Mouse (Mus musculus): Measurements from ENCODE around the gene Myo1c. TPM values are rescaled to one million over a fixed set of nuclear protein-coding genes. Genes with fewer than 3 reads are reported as not detected.

The Myo1c gene
- polyA plus RNA-seq, 1 experiment from 2014 or later: 7.6 TPM

GRCm38 (mm10) chr11:75658996-75659750, 8.9 kb downstream of the Myo1c start:
- H3K36me3 ChIP-seq: peaks cover 14% of the 10 kb centered on the region; the same call in 1 of the 2 replicates
- H3K27me3 ChIP-seq: peaks cover 32% of the 10 kb centered on the region
- peaks cover 22% of the 10 kb centered on the region for H3K4me1 ChIP-seq (replicated peaks)
- WGBS: 85% methylated on average over 14 of the region's 14 CpGs
- H3K9ac ChIP-seq (replicated peaks): no peak overlapping the region
- H3K4me2 ChIP-seq (replicated peaks): no peak overlapping the region
- H3K27ac ChIP-seq: no peak overlapping the region
- H3K4me3 ChIP-seq (replicated peaks): no peak overlapping the region
- no peak for ATAC-seq
- no peaks in the 10 kb centered on the region for H3K9me3 ChIP-seq

GRCm38 (mm10) chr11:75660081-75660590, 9.8 kb downstream of the Myo1c start:
- H3K9me3 ChIP-seq: no peaks in the 10 kb centered on the region
- H3K9ac ChIP-seq (replicated peaks): no peak overlapping the region
- peaks cover 14% of the 10 kb centered on the region; the same call in 1 of the 2 replicates for H3K36me3 ChIP-seq
- H3K4me2 ChIP-seq (replicated peaks): no peak overlapping the region
- ATAC-seq: no peak
- no peak overlapping the region for H3K4me3 ChIP-seq (replicated peaks)
- H3K27ac ChIP-seq: no peak overlapping the region
- peaks cover 22% of the 10 kb centered on the region for H3K27me3 ChIP-seq
- 94% methylated on average over 12 of the region's 12 CpGs for WGBS
- H3K4me1 ChIP-seq (replicated peaks): peaks cover 13% of the 10 kb centered on the region

DNA sequence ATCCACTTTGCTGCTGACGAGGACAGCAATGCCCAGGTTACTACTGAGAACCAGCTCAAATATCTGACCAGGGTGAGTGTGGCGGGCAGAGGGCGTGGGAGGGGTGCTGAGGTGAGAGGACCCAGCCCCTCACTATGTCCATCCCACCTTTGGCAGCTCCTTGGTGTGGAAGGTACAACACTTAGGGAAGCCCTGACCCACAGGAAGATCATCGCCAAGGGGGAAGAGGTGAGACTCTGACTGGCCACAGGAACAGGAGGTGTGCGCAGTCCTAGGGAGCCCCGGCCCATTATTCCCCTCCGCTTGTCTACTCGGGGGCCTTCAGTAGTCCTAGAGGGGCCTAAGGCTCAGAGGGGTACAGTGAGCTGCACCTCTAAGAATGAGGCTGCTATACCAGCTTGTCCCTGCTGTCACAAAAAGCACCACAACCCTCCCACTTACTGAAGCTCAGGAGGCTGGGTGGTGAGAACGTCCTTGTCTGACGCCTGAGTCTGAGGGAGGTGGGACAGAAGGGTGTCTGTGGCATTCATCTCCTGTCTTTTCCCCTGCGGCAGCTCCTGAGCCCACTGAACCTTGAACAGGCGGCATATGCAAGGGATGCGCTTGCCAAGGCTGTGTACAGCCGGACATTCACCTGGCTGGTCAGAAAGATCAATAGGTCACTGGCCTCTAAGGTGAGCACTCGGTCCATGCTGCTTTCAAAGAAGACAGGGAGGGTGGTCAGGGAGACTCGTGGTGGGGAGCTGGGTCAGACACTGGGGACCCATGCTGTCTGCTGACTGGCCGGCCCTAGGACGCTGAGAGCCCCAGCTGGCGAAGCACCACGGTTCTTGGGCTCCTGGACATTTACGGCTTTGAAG, 10.9 kb downstream of the Myo1c start:
- H3K4me2 ChIP-seq (replicated peaks): no peak overlapping the region
- H3K36me3 ChIP-seq: peaks cover 14% of the 10 kb centered on the region; the same call in 1 of the 2 replicates
- ATAC-seq: no peak
- H3K9ac ChIP-seq (replicated peaks): no peak overlapping the region
- peaks cover 6% of the 10 kb centered on the region for H3K4me1 ChIP-seq (replicated peaks)
- H3K27me3 ChIP-seq: peaks cover 13% of the 10 kb centered on the region
- no peak overlapping the region for H3K27ac ChIP-seq
- no peak overlapping the region for H3K4me3 ChIP-seq (replicated peaks)
- H3K9me3 ChIP-seq: no peaks in the 10 kb centered on the region
- WGBS: 90% methylated on average over 21 of the region's 21 CpGs

GRCm38 (mm10) chr11:75662131-75662530, 11.8 kb downstream of the Myo1c start:
- H3K4me2 ChIP-seq (replicated peaks): no peak overlapping the region
- 90% methylated on average over 7 of the region's 7 CpGs for WGBS
- H3K27me3 ChIP-seq: peaks cover 3% of the 10 kb centered on the region
- no peak overlapping the region for H3K27ac ChIP-seq
- H3K9ac ChIP-seq (replicated peaks): no peak overlapping the region
- no peaks in the 10 kb centered on the region for H3K4me1 ChIP-seq (replicated peaks)
- no peak for ATAC-seq
- no peaks in the 10 kb centered on the region for H3K9me3 ChIP-seq
- no peak overlapping the region for H3K4me3 ChIP-seq (replicated peaks)
- H3K36me3 ChIP-seq: peaks cover 14% of the 10 kb centered on the region; the same call in 1 of the 2 replicates

DNA sequence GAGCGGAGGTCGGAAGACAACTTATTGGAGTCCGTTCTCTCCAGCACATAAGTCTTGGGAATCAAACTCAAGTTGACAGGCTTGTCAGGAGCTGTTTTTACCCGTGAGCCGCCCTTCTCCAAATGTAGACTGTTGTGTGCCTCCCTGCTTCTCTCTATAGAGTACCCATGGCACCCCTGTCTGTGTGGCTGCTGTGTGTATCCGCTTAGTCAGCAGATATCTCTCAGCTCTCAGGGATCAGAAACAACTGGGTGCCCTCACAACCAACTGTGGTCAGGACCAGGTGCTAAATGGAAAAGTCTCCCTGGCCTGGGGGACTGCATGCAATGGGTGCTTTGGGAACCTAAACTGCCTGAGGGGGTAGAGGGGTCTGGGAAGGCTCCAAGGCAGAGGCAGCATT, 16.0 kb downstream of the Myo1c start:
- Histone ChIP-seq H3K27me3 (no peaks in the 10 kb centered on the region), H3K4me2 (replicated peaks) (no peak overlapping the region), H3K36me3 (peaks cover 7% of the 10 kb centered on the region; the same call in 1 of the 2 replicates), H3K27ac (no peak overlapping the region), H3K4me1 (replicated peaks) (no peaks in the 10 kb centered on the region), H3K9ac (replicated peaks) (no peak overlapping the region), H3K4me3 (replicated peaks) (no peak overlapping the region), H3K9me3 (no peaks in the 10 kb centered on the region)
- ATAC-seq: no peak
- WGBS: 94% methylated on average over 6 of the region's 6 CpGs

GRCm38 (mm10) chr11:75668621-75669020, 18.3 kb downstream of the Myo1c start:
- 84% methylated on average over 3 of the region's 3 CpGs for WGBS
- no peak overlapping the region for H3K27ac ChIP-seq
- no peak overlapping the region for H3K4me2 ChIP-seq (replicated peaks)
- no peak overlapping the region for H3K9ac ChIP-seq (replicated peaks)
- no peaks in the 10 kb centered on the region for H3K36me3 ChIP-seq
- no peaks in the 10 kb centered on the region for H3K4me1 ChIP-seq (replicated peaks)
- H3K4me3 ChIP-seq (replicated peaks): no peak overlapping the region
- no peak for ATAC-seq
- H3K27me3 ChIP-seq: no peaks in the 10 kb centered on the region
- H3K9me3 ChIP-seq: no peaks in the 10 kb centered on the region

- WGBS: 88% methylated on average over 11 of the region's 11 CpGs
- no peak for ATAC-seq
- H3K36me3 ChIP-seq: no peaks in the 10 kb centered on the region
- no peaks in the 10 kb centered on the region for H3K9me3 ChIP-seq
- no peak overlapping the region for H3K27ac ChIP-seq
- H3K4me1 ChIP-seq (replicated peaks): no peaks in the 10 kb centered on the region
- no peak overlapping the region for H3K4me2 ChIP-seq (replicated peaks)
- H3K4me3 ChIP-seq (replicated peaks): no peak overlapping the region
- no peak overlapping the region for H3K9ac ChIP-seq (replicated peaks)
- no peaks in the 10 kb centered on the region for H3K27me3 ChIP-seq
These were observed 19.0 kb downstream of the Myo1c start for GRCm38 (mm10) chr11:75669176-75669852.

GRCm38 (mm10) chr11:75669853-75670200, 19.5 kb downstream of the Myo1c start:
- no peaks in the 10 kb centered on the region for H3K27me3 ChIP-seq
- 94% methylated on average over 12 of the region's 12 CpGs for WGBS
- no peaks in the 10 kb centered on the region for H3K4me1 ChIP-seq (replicated peaks)
- H3K27ac ChIP-seq: no peak overlapping the region
- no peaks in the 10 kb centered on the region for H3K9me3 ChIP-seq
- H3K9ac ChIP-seq (replicated peaks): no peak overlapping the region
- H3K36me3 ChIP-seq: no peaks in the 10 kb centered on the region
- no peak for ATAC-seq
- H3K4me3 ChIP-seq (replicated peaks): no peak overlapping the region
- no peak overlapping the region for H3K4me2 ChIP-seq (replicated peaks)

- no peak overlapping the region for H3K27ac ChIP-seq
- H3K9me3 ChIP-seq: no peaks in the 10 kb centered on the region
- H3K36me3 ChIP-seq: no peaks in the 10 kb centered on the region
- H3K27me3 ChIP-seq: no peaks in the 10 kb centered on the region
- no peak for ATAC-seq
- no peak overlapping the region for H3K9ac ChIP-seq (replicated peaks)
- no peaks in the 10 kb centered on the region for H3K4me1 ChIP-seq (replicated peaks)
- H3K4me2 ChIP-seq (replicated peaks): no peak overlapping the region
- no peak overlapping the region for H3K4me3 ChIP-seq (replicated peaks)
- 88% methylated on average over 22 of the region's 22 CpGs for WGBS
These were observed 21.3 kb downstream of the Myo1c start for GRCm38 (mm10) chr11:75671426-75672180.

DNA sequence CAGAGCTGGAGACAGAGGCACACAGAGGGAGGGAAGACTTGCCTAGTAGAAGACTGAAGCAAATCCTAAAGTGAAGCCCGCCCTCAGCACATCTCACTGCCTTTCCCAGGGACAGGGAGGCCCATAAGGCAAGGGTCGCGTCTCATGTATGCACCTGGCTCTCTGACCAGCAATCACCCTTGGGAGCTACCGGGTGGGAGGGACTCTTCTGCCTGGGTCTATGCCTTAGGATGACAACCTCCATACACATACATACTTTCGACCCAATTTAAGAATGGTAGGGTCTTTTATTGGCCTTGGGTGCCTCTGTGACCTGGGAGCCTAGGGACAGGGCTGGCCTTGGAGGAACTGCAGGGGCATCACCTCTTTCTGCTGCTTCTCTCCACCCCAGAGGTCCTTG, 23.1 kb downstream of the Myo1c start:
- Histone ChIP-seq H3K27ac (no peak overlapping the region), H3K27me3 (no peaks in the 10 kb centered on the region), H3K9ac (replicated peaks) (no peak overlapping the region), H3K9me3 (no peaks in the 10 kb centered on the region), H3K4me1 (replicated peaks) (peaks cover 1% of the 10 kb centered on the region; the same call in 1 of the 2 replicates), H3K4me2 (replicated peaks) (no peak overlapping the region), H3K4me3 (replicated peaks) (no peak overlapping the region), H3K36me3 (no peaks in the 10 kb centered on the region)
- 87% methylated on average over 5 of the region's 5 CpGs for WGBS
- ATAC-seq: no peak

GRCm38 (mm10) chr11:75674875-75675274, 24.6 kb downstream of the Myo1c start:
- no peak overlapping the region for H3K4me3 ChIP-seq (replicated peaks)
- H3K9ac ChIP-seq (replicated peaks): no peak overlapping the region
- H3K4me2 ChIP-seq (replicated peaks): no peak overlapping the region
- no peak for ATAC-seq
- 87% methylated on average over 3 of the region's 3 CpGs for WGBS
- peaks cover 5% of the 10 kb centered on the region for H3K4me1 ChIP-seq (replicated peaks)
- H3K9me3 ChIP-seq: no peaks in the 10 kb centered on the region
- no peak overlapping the region for H3K27ac ChIP-seq
- no peaks in the 10 kb centered on the region for H3K36me3 ChIP-seq
- H3K27me3 ChIP-seq: no peaks in the 10 kb centered on the region
